ENCODE assay signal across 8 mouse cellular contexts in the genomic region with DNA sequence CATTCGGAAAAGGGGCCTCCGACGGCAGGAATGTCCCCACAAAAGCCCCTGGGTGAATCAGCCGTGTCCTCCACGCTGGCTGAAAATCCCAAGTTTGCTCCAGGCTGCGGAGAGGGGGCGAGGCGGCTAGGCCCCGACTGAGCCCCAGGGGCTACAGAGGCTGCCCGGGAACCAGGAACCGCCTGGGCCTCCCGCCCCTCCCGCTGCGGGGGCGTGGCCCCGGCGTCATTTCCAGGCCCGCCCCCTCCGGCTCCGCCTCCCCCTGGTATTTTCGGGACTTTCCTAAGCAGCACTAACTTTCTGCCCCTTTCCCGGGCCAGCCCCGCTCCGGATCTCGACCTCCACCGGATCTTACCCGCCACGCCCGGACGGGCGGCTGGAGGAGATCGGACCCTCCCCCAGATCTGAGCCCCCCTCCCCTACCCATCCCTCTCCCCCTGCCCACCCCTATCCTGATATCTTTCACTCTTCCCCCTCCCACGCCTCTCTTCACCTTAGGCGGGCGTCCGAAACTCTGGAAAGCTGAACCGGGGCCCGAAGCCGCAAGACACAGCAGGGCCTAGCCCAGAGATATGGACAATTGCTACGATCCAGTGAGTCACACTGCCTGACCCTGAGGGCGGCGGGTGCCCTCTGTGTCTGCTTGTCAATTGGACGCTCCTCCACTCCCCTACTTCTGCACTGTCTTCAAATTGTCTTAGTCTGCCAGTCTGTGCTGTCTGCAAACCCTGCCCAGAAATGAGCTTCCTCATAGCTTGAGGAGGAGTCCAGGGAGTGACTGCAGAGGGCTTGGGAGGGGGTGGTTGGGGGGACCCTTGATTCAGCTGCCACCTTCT. TPM values are rescaled to one million over a fixed set of nuclear protein-coding genes. Genes with fewer than 3 reads are reported as not detected.
DNase-seq lines count a peak whose midpoint lies in the region; ATAC-seq lines count a peak whose summit lies in the region.

No protein-coding gene starts in this region.

- H3K27ac ChIP-seq in embryonic facial prominence, embryonic 11.5 days (replicated peaks; ENCODE audit: low read depth, low read length), result no peak overlapping the region
- peak overlapping the region; percentile 83 for H3K27ac ChIP-seq in liver, embryonic 16.5 days (ENCODE audit: low read length)

- H3K36me3 ChIP-seq in embryonic facial prominence, embryonic 11.5 days (replicated peaks; ENCODE audit: control insufficient read depth, insufficient read depth, low read depth, low read length), result no peaks in the 10 kb centered on the region; the same call in 1 of the 2 replicates
- H3K36me3 ChIP-seq in liver, embryonic 16.5 days (ENCODE audit: control insufficient read depth, insufficient read depth), result peaks cover 2% of the 10 kb centered on the region

- peak overlapping the region; percentile 60 for H3K4me3 ChIP-seq in embryonic facial prominence, embryonic 11.5 days (ENCODE audit: low read depth, low read length)
- H3K4me3 ChIP-seq in liver, embryonic 16.5 days (ENCODE audit: low read depth, low read length), result peak overlapping the region; percentile 83

- no peaks in the 10 kb centered on the region for H3K9me3 ChIP-seq in embryonic facial prominence, embryonic 11.5 days (replicated peaks; ENCODE audit: control insufficient read depth, low read length)
- no peaks in the 10 kb centered on the region for H3K9me3 ChIP-seq in liver, embryonic 16.5 days (replicated peaks; ENCODE audit: control insufficient read depth, low read length)

- 0% methylated on average over 42 of the region's 43 CpGs for whole genome bisulfite sequencing in embryonic facial prominence, embryonic 11.5 days
- WGBS in liver, embryonic 16.5 days (ENCODE audit: insufficient replicate concordance), result under 1% methylated on average over 43 of the region's 43 CpGs

- H3K9ac ChIP-seq in embryonic facial prominence, embryonic 11.5 days (replicated peaks; ENCODE audit: low read length), result peak overlapping the region; percentile 67
- peak overlapping the region; percentile 79 for H3K9ac ChIP-seq in liver, embryonic 16.5 days (ENCODE audit: low read depth, low read length)

- peaks cover 4% of the 10 kb centered on the region for H3K4me1 ChIP-seq in embryonic facial prominence, embryonic 11.5 days (ENCODE audit: control insufficient read depth, insufficient read depth, low read length)
- peaks cover 31% of the 10 kb centered on the region for H3K4me1 ChIP-seq in liver, embryonic 16.5 days (ENCODE audit: control insufficient read depth, low read depth, low read length)

- DNase-seq in B cell, adult 2 months, result peak; percentile 98
- peak; percentile 92 for DNase-seq in embryonic facial prominence, embryonic 11.5 days (ENCODE audit: low spot score)
- peak; percentile 89 to 92 for DNase-seq in heart, adult 9 months (ENCODE audit: low spot score in 2 of 2)
- peak; percentile 83 to 90 for DNase-seq in kidney, adult 8-10 months
- DNase-seq in neural tube, embryonic 10.5 days (ENCODE audit: extremely low spot score, low spot score), result peak; percentile 90
- peak; percentile 96 for DNase-seq in testis, postnatal 10 days (ENCODE audit: low spot score)

- peaks cover 9% of the 10 kb centered on the region for H3K27me3 ChIP-seq in embryonic facial prominence, embryonic 11.5 days (ENCODE audit: control insufficient read depth, insufficient read depth, low read length)
- no peaks in the 10 kb centered on the region; the same call in 1 of the 2 replicates for H3K27me3 ChIP-seq in liver, embryonic 16.5 days (ENCODE audit: control insufficient read depth, insufficient read depth, low read depth, low read length)

- ATAC-seq in activated CD4-positive, CD25-positive, alpha-beta regulatory T cell, adult 4 months, result peak; percentile 60
- peak; percentile 48; the same call in 1 of the 2 replicates for ATAC-seq in embryonic facial prominence, embryonic 11.5 days (replicated peaks; ENCODE audit: insufficient number of reproducible peaks, low FRiP score, low TSS enrichment, low read depth)
- peak; percentile 75 for ATAC-seq in liver, embryonic 16.5 days (ENCODE audit: low read depth)

- peak overlapping the region; percentile 96 for H3K4me2 ChIP-seq in embryonic facial prominence, embryonic 11.5 days (ENCODE audit: low read depth, low read length)
- H3K4me2 ChIP-seq in liver, embryonic 16.5 days (ENCODE audit: low read depth, low read length), result peak overlapping the region; percentile 99

RNA-seq across cellular contexts. Expression of gene Nfkb2, which starts 1.5 kb away (rescaled TPM):
- 10 to 100 TPM; 19.7 to 30.4 TPM for polyA plus RNA-seq in activated CD4-positive, CD25-positive, alpha-beta regulatory T cell, adult 4 months (2017; shearing (Covaris generic))
- polyA plus RNA-seq in embryonic facial prominence, embryonic 11.5 days (2014; fragmentation: Nextera tagmentation; extraction: Ambion mirVana), result 5.0 and 5.4 TPM in 2 replicates
- 3.0 and 3.8 TPM in 2 replicates for polyA plus RNA-seq in liver, embryonic 16.5 days (2015; fragmentation: Nextera tagmentation; extraction: Ambion mirVana)

RNA-seq across cellular contexts. Expression of gene Psd, which starts 21.3 kb away (rescaled TPM):
- 1 to 10 TPM; 3.4 to 4.5 TPM for polyA plus RNA-seq in activated CD4-positive, CD25-positive, alpha-beta regulatory T cell, adult 4 months (2017; shearing (Covaris generic))
- 4.8 and 5.0 TPM in 2 replicates for polyA plus RNA-seq in embryonic facial prominence, embryonic 11.5 days (2014; fragmentation: Nextera tagmentation; extraction: Ambion mirVana)
- 3.3 TPM in 2 replicates for polyA plus RNA-seq in liver, embryonic 16.5 days (2015; fragmentation: Nextera tagmentation; extraction: Ambion mirVana)

RNA-seq across cellular contexts. Expression of gene Fbxl15, which starts 22.3 kb away (rescaled TPM):
- 1 to 10 TPM; 5.6 to 6.9 TPM for polyA plus RNA-seq in activated CD4-positive, CD25-positive, alpha-beta regulatory T cell, adult 4 months (2017; shearing (Covaris generic))
- 15.0 and 18.0 TPM in 2 replicates for polyA plus RNA-seq in embryonic facial prominence, embryonic 11.5 days (2014; fragmentation: Nextera tagmentation; extraction: Ambion mirVana)
- 11.1 and 11.6 TPM in 2 replicates for polyA plus RNA-seq in liver, embryonic 16.5 days (2015; fragmentation: Nextera tagmentation; extraction: Ambion mirVana)

RNA-seq across cellular contexts. Expression of gene Cuedc2, which starts 32.9 kb away (rescaled TPM):
- polyA plus RNA-seq in activated CD4-positive, CD25-positive, alpha-beta regulatory T cell, adult 4 months (2017; shearing (Covaris generic)), result 10 to 100 TPM; 40.7 to 52.4 TPM
- polyA plus RNA-seq in embryonic facial prominence, embryonic 11.5 days (2014; fragmentation: Nextera tagmentation; extraction: Ambion mirVana), result 183 and 199 TPM in 2 replicates
- 67.3 and 67.6 TPM in 2 replicates for polyA plus RNA-seq in liver, embryonic 16.5 days (2015; fragmentation: Nextera tagmentation; extraction: Ambion mirVana)

RNA-seq across cellular contexts. Expression of gene Mfsd13a, which starts 35.3 kb away (rescaled TPM):
- 1 to 10 TPM; 3.9 to 7.1 TPM for polyA plus RNA-seq in activated CD4-positive, CD25-positive, alpha-beta regulatory T cell, adult 4 months (2017; shearing (Covaris generic))
- 3.2 and 4.1 TPM in 2 replicates for polyA plus RNA-seq in embryonic facial prominence, embryonic 11.5 days (2014; fragmentation: Nextera tagmentation; extraction: Ambion mirVana)
- polyA plus RNA-seq in liver, embryonic 16.5 days (2015; fragmentation: Nextera tagmentation; extraction: Ambion mirVana), result 11.2 and 13.8 TPM in 2 replicates
